Mouse (Mus musculus): Measurements from ENCODE around the gene Large2. TPM values are rescaled to one million over a fixed set of nuclear protein-coding genes. Genes with fewer than 3 reads are reported as not detected.

Gene Large2
- polyA plus RNA-seq, 1 experiment from 2014 or later, result 16.4 TPM

DNA sequence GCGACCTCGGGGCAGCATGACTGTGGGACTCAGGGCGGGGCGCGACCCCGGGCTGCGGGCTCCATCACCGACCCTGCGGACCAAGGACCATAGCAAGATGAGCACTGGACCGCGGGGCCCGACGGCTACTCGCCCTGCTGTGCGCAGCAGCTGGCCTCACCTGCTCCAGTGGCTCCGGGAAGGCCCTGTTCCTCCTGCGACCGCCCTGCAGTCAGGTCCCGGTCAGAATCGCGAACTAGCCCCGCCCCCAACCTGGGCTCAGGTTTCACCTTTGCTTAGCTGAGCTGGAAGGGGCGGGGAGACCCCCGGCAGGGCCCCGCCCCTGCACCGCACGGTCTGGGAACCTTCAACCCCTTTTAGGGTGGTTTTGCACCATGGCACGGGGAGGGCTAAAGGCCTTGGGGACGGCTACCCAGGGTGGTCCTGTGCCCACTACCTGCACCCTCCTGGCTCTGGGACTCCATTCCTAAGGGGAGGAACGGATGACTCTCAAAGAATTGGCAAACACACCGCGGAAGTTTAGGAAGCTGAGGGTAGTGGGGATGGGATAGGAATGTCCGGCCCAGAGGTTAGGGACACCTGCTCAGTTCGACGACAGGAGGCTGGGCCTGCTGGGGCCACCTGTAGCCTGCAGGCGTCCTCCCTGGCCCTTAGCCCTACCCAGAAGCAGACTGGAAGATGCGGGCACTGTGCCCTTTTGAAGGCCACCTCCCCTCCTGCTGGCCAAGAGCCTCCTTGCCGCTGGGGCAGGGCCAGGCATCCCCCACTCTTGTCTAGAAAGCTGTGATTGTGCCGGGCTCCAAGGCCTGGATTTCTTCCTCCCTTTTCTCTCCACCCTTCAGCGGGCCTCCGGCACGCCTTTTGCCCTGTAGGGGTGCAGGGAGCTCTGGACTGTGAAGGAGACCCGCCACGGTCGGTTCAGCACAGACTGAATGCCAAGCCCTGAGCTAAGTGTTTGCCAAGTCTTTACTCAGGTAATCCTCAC lies 3.6 kb downstream of the Large2 start:
- H3K36me3 ChIP-seq (ENCODE audit: control insufficient read depth, insufficient read depth, low read length), result no peaks in the 10 kb centered on the region
- ATAC-seq (replicated peaks; ENCODE audit: low FRiP score) (peak; percentile 13), DNase-seq (ENCODE audit: low spot score) (peak; percentile 82)
- peak overlapping the region; percentile 59 for H3K4me2 ChIP-seq (ENCODE audit: low read depth, low read length, severe bottlenecking)
- H3K27me3 ChIP-seq (ENCODE audit: control insufficient read depth, insufficient read depth, low read length), result peaks cover 2% of the 10 kb centered on the region; the same call in 1 of the 2 replicates
- H3K9me3 ChIP-seq (ENCODE audit: control insufficient read depth, low read length), result no peaks in the 10 kb centered on the region
- peaks cover 38% of the 10 kb centered on the region for H3K4me1 ChIP-seq (replicated peaks; ENCODE audit: control insufficient read depth, insufficient read depth, low read length)
- H3K27ac ChIP-seq (ENCODE audit: low read depth, low read length), result peak overlapping the region; percentile 73
- WGBS, result 1% methylated on average over 44 of the region's 45 CpGs
- peak overlapping the region; percentile 50 for H3K9ac ChIP-seq (ENCODE audit: low read length)
- H3K4me3 ChIP-seq (ENCODE audit: low read depth, low read length), result peak overlapping the region; percentile 25

DNA sequence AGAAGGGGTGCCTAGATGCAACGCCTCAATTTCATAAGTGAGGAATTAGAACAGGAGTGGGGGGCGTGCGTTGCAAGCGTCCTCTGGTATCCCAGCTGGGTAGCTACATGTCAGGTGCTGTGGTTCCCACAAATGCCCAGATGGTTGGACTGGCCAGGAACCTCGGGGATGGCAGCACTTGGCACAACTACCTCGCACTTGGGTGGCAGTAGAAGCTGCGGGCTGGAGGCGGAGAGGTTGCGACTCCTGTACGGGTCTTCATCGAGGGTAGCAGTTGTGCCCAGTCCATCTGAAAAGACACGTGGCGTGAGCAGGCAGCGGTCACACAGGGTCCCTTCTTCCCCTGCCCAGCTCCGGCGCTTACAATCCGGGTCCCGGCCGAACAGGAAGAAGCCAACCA lies 4.3 kb downstream of the Large2 start:
- Histone ChIP-seq H3K36me3 (ENCODE audit: control insufficient read depth, insufficient read depth, low read length) (no peaks in the 10 kb centered on the region), H3K9me3 (ENCODE audit: control insufficient read depth, low read length) (no peaks in the 10 kb centered on the region), H3K9ac (ENCODE audit: low read length) (peak overlapping the region; percentile 50), H3K27ac (ENCODE audit: low read depth, low read length) (no peak overlapping the region), H3K4me1 (replicated peaks; ENCODE audit: control insufficient read depth, insufficient read depth, low read length) (peaks cover 33% of the 10 kb centered on the region), H3K27me3 (ENCODE audit: control insufficient read depth, insufficient read depth, low read length) (peaks cover 2% of the 10 kb centered on the region; the same call in 1 of the 2 replicates), H3K4me3 (ENCODE audit: low read depth, low read length) (peak overlapping the region; percentile 25), H3K4me2 (ENCODE audit: low read depth, low read length, severe bottlenecking) (peak overlapping the region; percentile 59)
- WGBS, result 6% methylated on average over 19 of the region's 19 CpGs
- DNase-seq (ENCODE audit: low spot score), result no peak
- ATAC-seq (replicated peaks; ENCODE audit: low FRiP score), result no peak

DNA sequence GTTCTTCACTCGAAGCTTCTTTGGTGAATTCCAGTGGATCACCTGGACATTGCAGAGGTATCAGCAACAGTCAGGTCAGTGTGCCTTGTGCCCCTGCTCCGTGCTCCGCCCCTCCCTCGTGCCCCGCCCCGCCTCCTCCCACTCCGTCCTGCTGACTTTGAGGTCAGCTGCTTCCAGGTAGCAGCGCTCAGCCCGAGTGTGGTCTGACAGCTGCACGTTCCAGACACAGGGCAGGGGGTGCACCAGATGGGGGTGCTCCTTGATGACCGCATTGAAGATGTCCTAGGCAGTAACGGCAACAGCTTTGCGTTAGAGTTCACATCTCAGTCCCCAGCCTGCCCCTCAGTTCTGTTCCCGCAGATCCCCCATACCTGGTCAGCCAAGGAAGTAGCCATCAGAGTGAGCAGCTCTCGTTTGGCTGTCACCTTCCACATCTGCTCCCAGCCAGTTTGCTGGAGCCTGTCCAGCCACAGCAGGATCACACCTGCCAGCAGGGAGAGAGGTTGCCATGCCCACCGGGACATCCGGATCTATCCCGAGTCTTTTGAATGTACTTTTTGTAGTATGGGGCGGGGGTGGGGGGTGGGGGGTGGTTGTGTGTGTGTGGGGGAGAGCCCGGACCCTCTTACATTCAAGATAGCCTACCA lies 7.2 kb downstream of the Large2 start:
- Histone ChIP-seq H3K27ac (ENCODE audit: low read depth, low read length) (no peak overlapping the region), H3K27me3 (ENCODE audit: control insufficient read depth, insufficient read depth, low read length) (peaks cover 2% of the 10 kb centered on the region; the same call in 1 of the 2 replicates), H3K4me1 (replicated peaks; ENCODE audit: control insufficient read depth, insufficient read depth, low read length) (peaks cover 20% of the 10 kb centered on the region), H3K9ac (ENCODE audit: low read length) (no peak overlapping the region), H3K36me3 (ENCODE audit: control insufficient read depth, insufficient read depth, low read length) (no peaks in the 10 kb centered on the region), H3K4me2 (ENCODE audit: low read depth, low read length, severe bottlenecking) (no peak overlapping the region), H3K9me3 (ENCODE audit: control insufficient read depth, low read length) (no peaks in the 10 kb centered on the region), H3K4me3 (ENCODE audit: low read depth, low read length) (no peak overlapping the region)
- WGBS, result 49% methylated on average over 20 of the region's 20 CpGs
- no peak for DNase-seq (ENCODE audit: low spot score)
- ATAC-seq (replicated peaks; ENCODE audit: low FRiP score), result no peak

DNA sequence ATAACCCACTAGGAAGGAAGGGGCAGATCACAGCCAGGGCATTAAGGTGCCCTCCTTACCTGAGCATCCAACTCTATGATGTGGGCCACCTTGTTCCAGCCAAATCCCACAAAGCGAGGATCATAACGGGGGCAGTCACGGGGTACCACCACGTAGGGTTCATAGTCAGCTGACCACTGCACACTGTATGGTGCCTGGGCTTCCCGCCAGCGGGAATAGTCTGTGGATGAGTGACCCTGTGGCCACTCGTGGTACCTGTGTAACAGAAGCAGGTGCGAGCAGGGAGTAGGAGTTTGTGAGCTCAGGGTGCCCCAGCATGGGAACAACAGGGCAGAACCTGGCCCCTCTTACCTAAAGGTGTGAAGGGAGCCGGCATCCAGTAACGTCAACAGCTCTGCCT lies 9.1 kb downstream of the Large2 start:
- ATAC-seq (replicated peaks; ENCODE audit: low FRiP score) (no peak), DNase-seq (ENCODE audit: low spot score) (no peak)
- Histone ChIP-seq H3K36me3 (ENCODE audit: control insufficient read depth, insufficient read depth, low read length) (peaks cover under 1% of the 10 kb centered on the region; the same call in 1 of the 2 replicates), H3K4me3 (ENCODE audit: low read depth, low read length) (no peak overlapping the region), H3K4me1 (replicated peaks; ENCODE audit: control insufficient read depth, insufficient read depth, low read length) (peaks cover 7% of the 10 kb centered on the region; the same call in 1 of the 2 replicates), H3K9me3 (ENCODE audit: control insufficient read depth, low read length) (no peaks in the 10 kb centered on the region), H3K27me3 (ENCODE audit: control insufficient read depth, insufficient read depth, low read length) (peaks cover 2% of the 10 kb centered on the region; the same call in 1 of the 2 replicates), H3K9ac (ENCODE audit: low read length) (no peak overlapping the region), H3K27ac (ENCODE audit: low read depth, low read length) (no peak overlapping the region), H3K4me2 (ENCODE audit: low read depth, low read length, severe bottlenecking) (no peak overlapping the region)
- 93% methylated on average over 10 of the region's 10 CpGs for WGBS

DNA sequence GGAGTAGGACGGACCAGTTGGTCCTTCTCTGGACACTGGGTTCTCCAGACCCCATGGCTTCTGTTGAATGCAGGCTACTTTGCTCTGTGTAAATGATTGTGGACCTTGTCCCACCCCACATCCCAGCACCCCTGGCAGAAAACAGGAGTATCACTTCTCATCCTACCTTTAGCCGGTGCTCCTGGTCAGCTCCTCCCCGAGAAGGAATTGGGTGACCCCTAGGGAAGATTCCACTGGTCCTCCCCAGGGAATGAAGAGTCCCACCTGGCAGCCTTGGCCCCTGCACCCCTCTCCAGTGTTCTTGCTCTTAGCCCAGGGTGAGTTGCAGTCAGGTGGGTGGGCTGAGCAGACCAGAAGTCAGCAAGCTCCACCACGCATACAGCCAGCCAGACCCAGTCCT lies 10.6 kb downstream of the Large2 start:
- WGBS, result 93% methylated on average over 4 of the region's 4 CpGs
- peaks cover 6% of the 10 kb centered on the region; the same call in 1 of the 2 replicates for H3K36me3 ChIP-seq (ENCODE audit: control insufficient read depth, insufficient read depth, low read length)
- ATAC-seq (replicated peaks; ENCODE audit: low FRiP score), result no peak

DNA sequence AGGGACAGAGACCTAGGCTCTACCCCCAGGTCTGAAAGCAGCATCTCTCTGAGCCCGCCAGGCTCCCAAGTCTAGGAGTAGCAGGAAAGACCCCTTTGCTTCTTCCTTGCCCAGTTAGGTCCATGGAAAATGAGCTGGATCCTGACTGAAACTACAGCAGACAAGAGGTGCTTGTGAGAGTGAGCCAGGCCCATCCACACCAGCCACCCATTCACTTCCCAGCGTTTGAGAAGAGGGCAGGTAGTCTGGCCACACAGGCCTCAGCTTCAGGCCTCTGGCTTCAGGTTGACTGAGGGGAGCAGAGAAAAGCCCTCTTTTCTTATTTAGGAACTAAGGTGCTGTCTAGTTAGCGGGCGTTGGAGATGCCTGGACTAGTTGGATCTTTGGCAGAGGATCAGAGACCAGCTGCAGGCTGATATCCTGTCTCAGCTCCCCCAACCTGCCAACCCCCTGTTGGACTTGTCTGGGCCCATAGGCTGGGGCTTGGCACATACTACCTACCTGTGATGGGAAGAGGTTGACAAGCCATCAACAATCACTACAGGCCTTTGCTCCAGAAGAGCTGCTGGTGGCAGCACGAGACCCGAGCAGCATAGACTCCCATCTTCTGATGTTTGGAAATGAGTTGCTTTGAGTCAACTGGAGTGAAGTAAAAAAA lies 12.0 kb downstream of the Large2 start:
- no peaks in the 10 kb centered on the region for H3K27me3 ChIP-seq (ENCODE audit: control insufficient read depth, insufficient read depth, low read length)
- H3K4me3 ChIP-seq (ENCODE audit: low read depth, low read length), result no peak overlapping the region
- no peak overlapping the region for H3K9ac ChIP-seq (ENCODE audit: low read length)
- H3K9me3 ChIP-seq (ENCODE audit: control insufficient read depth, low read length), result no peaks in the 10 kb centered on the region
- DNase-seq (ENCODE audit: low spot score) (no peak), ATAC-seq (replicated peaks; ENCODE audit: low FRiP score) (no peak)
- H3K27ac ChIP-seq (ENCODE audit: low read depth, low read length), result no peak overlapping the region
- H3K4me2 ChIP-seq (ENCODE audit: low read depth, low read length, severe bottlenecking), result no peak overlapping the region
- H3K36me3 ChIP-seq (ENCODE audit: control insufficient read depth, insufficient read depth, low read length), result peaks cover 6% of the 10 kb centered on the region; the same call in 1 of the 2 replicates
- WGBS, result 95% methylated on average over 6 of the region's 6 CpGs
- H3K4me1 ChIP-seq (replicated peaks; ENCODE audit: control insufficient read depth, insufficient read depth, low read length), result 0 out of 2 replicates have a peak, but pooled peaks cover 1% of the 10 kb centered on the region

More for the DNA sequence above, 10.6 kb downstream of the Large2 start:
- no peak overlapping the region for H3K9ac ChIP-seq (ENCODE audit: low read length)
- no peak overlapping the region for H3K27ac ChIP-seq (ENCODE audit: low read depth, low read length)
- H3K4me3 ChIP-seq (ENCODE audit: low read depth, low read length), result no peak overlapping the region
- H3K4me1 ChIP-seq (replicated peaks; ENCODE audit: control insufficient read depth, insufficient read depth, low read length), result 0 out of 2 replicates have a peak, but pooled peaks cover 1% of the 10 kb centered on the region
- no peaks in the 10 kb centered on the region for H3K9me3 ChIP-seq (ENCODE audit: control insufficient read depth, low read length)
- no peaks in the 10 kb centered on the region for H3K27me3 ChIP-seq (ENCODE audit: control insufficient read depth, insufficient read depth, low read length)
- no peak for DNase-seq (ENCODE audit: low spot score)
- no peak overlapping the region for H3K4me2 ChIP-seq (ENCODE audit: low read depth, low read length, severe bottlenecking)

DNA sequence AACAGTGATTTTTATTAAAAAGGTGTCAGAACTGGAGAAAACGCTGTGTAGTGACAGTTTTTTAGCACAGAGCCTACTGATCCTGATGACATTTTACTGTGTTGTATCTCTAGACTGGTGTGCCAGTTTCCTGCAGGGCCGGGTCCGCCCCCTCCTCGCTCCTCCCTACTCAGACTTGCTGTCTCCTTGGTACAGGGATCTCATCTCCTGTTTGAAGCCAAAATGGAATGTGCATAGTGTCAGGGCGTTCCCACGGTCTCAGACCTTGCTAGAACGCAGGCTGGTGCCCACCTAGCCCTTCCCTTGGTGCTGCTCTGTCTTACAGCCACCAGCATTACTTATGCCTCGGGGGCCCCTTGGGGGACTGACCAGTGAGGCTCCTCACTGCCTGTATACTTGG lies 12.9 kb downstream of the Large2 start:
- ATAC-seq (replicated peaks; ENCODE audit: low FRiP score) (no peak), DNase-seq (ENCODE audit: low spot score) (no peak)
- no peak overlapping the region for H3K4me3 ChIP-seq (ENCODE audit: low read depth, low read length)
- WGBS, result 91% methylated on average over 8 of the region's 8 CpGs
- no peaks in the 10 kb centered on the region for H3K9me3 ChIP-seq (ENCODE audit: control insufficient read depth, low read length)
- H3K9ac ChIP-seq (ENCODE audit: low read length), result no peak overlapping the region
- H3K4me2 ChIP-seq (ENCODE audit: low read depth, low read length, severe bottlenecking), result no peak overlapping the region
- H3K27me3 ChIP-seq (ENCODE audit: control insufficient read depth, insufficient read depth, low read length), result no peaks in the 10 kb centered on the region
- H3K4me1 ChIP-seq (replicated peaks; ENCODE audit: control insufficient read depth, insufficient read depth, low read length), result 0 out of 2 replicates have a peak, but pooled peaks cover 1% of the 10 kb centered on the region
- peaks cover 6% of the 10 kb centered on the region; the same call in 1 of the 2 replicates for H3K36me3 ChIP-seq (ENCODE audit: control insufficient read depth, insufficient read depth, low read length)
- no peak overlapping the region for H3K27ac ChIP-seq (ENCODE audit: low read depth, low read length)

DNA sequence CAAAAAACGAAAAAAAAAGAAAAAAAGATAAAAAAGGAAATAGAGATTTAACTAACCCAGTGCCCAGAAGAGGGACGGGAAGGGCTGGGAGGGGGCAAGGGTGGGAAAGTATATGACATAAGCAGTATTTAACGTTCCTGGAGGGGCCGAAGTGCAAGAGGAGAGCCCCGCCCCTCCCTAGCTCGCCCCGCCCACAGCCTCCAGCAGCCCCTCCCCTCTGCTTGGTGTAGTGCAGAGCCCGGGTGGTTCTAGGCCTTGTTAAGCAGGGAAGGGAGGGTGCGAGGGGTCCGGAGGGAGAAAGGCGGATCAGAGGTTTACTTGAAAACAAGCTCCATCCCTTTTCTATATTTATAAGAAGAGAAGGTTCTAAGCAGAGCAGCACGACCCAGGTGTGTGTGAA lies 13.8 kb downstream of the Large2 start:
- Histone ChIP-seq H3K4me2 (ENCODE audit: low read depth, low read length, severe bottlenecking) (no peak overlapping the region), H3K27ac (ENCODE audit: low read depth, low read length) (no peak overlapping the region), H3K27me3 (ENCODE audit: control insufficient read depth, insufficient read depth, low read length) (no peaks in the 10 kb centered on the region), H3K9me3 (ENCODE audit: control insufficient read depth, low read length) (no peaks in the 10 kb centered on the region), H3K9ac (ENCODE audit: low read length) (no peak overlapping the region), H3K36me3 (ENCODE audit: control insufficient read depth, insufficient read depth, low read length) (peaks cover 6% of the 10 kb centered on the region; the same call in 1 of the 2 replicates), H3K4me1 (replicated peaks; ENCODE audit: control insufficient read depth, insufficient read depth, low read length) (0 out of 2 replicates have a peak, but pooled peaks cover 1% of the 10 kb centered on the region), H3K4me3 (ENCODE audit: low read depth, low read length) (no peak overlapping the region)
- DNase-seq (ENCODE audit: low spot score) (no peak), ATAC-seq (replicated peaks; ENCODE audit: low FRiP score) (no peak)
- 26% methylated on average over 12 of the region's 12 CpGs for WGBS

All from forebrain, embryonic 11.5 days (tissue).